Comparison of ENCODE assay signal across 7 mouse cellular contexts in genomic region chr10:127072270-127072669, GRCm38 (mm10). TPM values are rescaled to one million over a fixed set of nuclear protein-coding genes. Genes with fewer than 3 reads are reported as not detected.
"Had no signal": no experiment of that assay in that cellular context is flagged by ENCODE, and none has a peak within 500 bp of the region (broad histone marks: within the 10 kb centered on the region; RNA-seq: fewer than 3 reads in every experiment).

No protein-coding gene starts in this region.

RNA-seq across cellular contexts. Expression of gene Agap2, which starts 2.8 kb away (rescaled TPM):
- polyA plus RNA-seq: heart, embryonic 13.5 days; heart, embryonic 15.5 days had no signal

RNA-seq across cellular contexts. Expression of gene March9, which starts 12.3 kb away (rescaled TPM):
- total RNA-seq: granulocyte monocyte progenitor cell, adult 5-6 weeks had no signal

RNA-seq across cellular contexts. Expression of gene Cyp27b1, which starts 24.2 kb away (rescaled TPM):
- total RNA-seq: hematopoietic stem cell, adult 5-6 weeks; liver, adult 2 months had no signal
- polyA plus RNA-seq: inflammation-experienced regulatory T-cells, adult 6 months; limb, embryonic 11.5 days had no signal
